Mouse (Mus musculus): ENCODE data around the gene Epha10. TPM values are rescaled to one million over a fixed set of nuclear protein-coding genes. Genes with fewer than 3 reads are reported as not detected.

Gene Epha10
- polyA plus RNA-seq (2014; fragmentation: Nextera tagmentation; extraction: Ambion mirVana): 0.10 and 0.23 TPM in 2 replicates

GRCm38 (mm10) chr4:124880599-124880998 lies at the start of gene Epha10:
Epha10 (plus strand) TSS chr4:124880899.
- Histone ChIP-seq H3K4me2 (replicated peaks; ENCODE audit: low read depth, low read length) (peak within 1 kb of the TSS; percentile 52), H3K27ac (ENCODE audit: low read depth, low read length) (no peak within 1 kb of the TSS), H3K4me3 (ENCODE audit: low read length) (peak within 1 kb of the TSS; percentile 36), H3K9me3 (ENCODE audit: control insufficient read depth, low read length) (no peaks in the 10 kb centered on the region), H3K4me1 (ENCODE audit: control insufficient read depth, insufficient read depth, low read length) (no peaks in the 10 kb centered on the region), H3K36me3 (ENCODE audit: control insufficient read depth, insufficient read depth, low read length) (no peaks in the 10 kb centered on the region), H3K9ac (ENCODE audit: low read depth, low read length) (no peak within 1 kb of the TSS), H3K27me3 (ENCODE audit: control insufficient read depth, insufficient read depth, low read length) (peaks cover 56% of the 10 kb centered on the region)
- WGBS: 4% methylated on average over 11 of the region's 11 CpGs
- no peak for ATAC-seq (ENCODE audit: low FRiP score, low TSS enrichment)

DNA sequence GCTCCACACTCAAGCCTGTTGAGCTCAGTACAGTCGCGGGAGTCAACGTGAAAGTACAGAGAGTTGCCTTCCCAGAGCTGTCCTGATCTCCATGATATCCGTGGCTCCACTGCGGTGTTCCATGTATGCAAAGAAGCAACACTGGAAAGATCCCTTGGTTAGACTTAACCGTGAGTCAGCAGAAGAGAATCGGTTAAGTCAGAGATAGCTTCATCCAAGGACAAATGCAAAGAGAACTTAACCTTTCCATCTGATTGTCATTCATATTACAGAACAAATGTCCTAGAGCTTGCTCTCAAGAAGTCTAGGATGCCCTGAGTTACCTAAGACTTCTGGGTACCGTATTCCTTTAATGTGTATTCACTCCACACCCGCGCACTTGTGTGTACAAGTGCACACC lies 47.9 kb upstream of the Epha10 start:
- no peaks in the 10 kb centered on the region for H3K4me1 ChIP-seq (ENCODE audit: control insufficient read depth, insufficient read depth, low read length)
- ATAC-seq (ENCODE audit: low FRiP score, low TSS enrichment): no peak
- 96% methylated on average over 10 of the region's 10 CpGs for WGBS
- no peak overlapping the region for H3K9ac ChIP-seq (ENCODE audit: low read depth, low read length)
- no peak overlapping the region for H3K4me3 ChIP-seq (ENCODE audit: low read length)
- H3K4me2 ChIP-seq (replicated peaks; ENCODE audit: low read depth, low read length): no peak overlapping the region
- H3K27ac ChIP-seq (ENCODE audit: low read depth, low read length): no peak overlapping the region
- H3K27me3 ChIP-seq (ENCODE audit: control insufficient read depth, insufficient read depth, low read length): no peaks in the 10 kb centered on the region
- H3K9me3 ChIP-seq (ENCODE audit: control insufficient read depth, low read length): no peaks in the 10 kb centered on the region
- peaks cover 34% of the 10 kb centered on the region for H3K36me3 ChIP-seq (ENCODE audit: control insufficient read depth, insufficient read depth, low read length)

DNA sequence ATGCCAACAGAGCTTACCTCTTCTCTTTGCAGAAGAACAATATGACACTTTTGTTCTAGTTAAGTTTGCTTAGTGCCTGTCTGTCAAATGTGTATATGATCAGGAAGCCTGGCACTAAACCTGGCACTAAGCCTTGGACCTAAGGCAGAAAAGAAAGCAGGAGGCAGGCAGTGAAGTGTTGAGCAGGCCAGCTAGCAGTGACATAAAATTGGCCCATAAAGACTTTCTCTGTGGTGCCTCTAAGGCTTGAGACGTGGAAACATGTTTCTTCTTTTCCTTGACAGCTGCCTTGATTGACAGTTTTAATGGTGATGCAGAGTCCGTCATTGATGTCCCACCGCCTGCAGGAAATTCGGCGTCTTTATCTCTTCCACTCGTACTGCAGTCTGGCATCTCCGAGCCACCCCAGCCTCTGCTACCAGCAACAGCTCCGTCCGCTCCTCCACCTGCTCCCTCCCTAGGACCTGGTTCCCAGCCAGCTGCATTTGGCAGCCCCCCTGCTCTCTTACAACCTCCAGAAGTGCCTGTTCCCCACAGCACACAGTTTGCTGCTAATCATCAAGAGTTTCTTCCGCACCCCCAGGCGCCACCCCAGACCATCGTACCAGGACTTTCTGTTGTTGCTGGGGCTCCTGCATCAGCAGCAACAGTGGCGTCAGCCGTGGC lies 42.5 kb upstream of the Epha10 start:
- H3K9ac ChIP-seq (ENCODE audit: low read depth, low read length): no peak overlapping the region
- ATAC-seq (ENCODE audit: low FRiP score, low TSS enrichment): no peak
- H3K9me3 ChIP-seq (ENCODE audit: control insufficient read depth, low read length): no peaks in the 10 kb centered on the region
- H3K4me1 ChIP-seq (ENCODE audit: control insufficient read depth, insufficient read depth, low read length): no peaks in the 10 kb centered on the region
- no peak overlapping the region for H3K4me2 ChIP-seq (replicated peaks; ENCODE audit: low read depth, low read length)
- no peak overlapping the region for H3K4me3 ChIP-seq (ENCODE audit: low read length)
- H3K36me3 ChIP-seq (ENCODE audit: control insufficient read depth, insufficient read depth, low read length): peaks cover 33% of the 10 kb centered on the region
- no peaks in the 10 kb centered on the region for H3K27me3 ChIP-seq (ENCODE audit: control insufficient read depth, insufficient read depth, low read length)
- no peak overlapping the region for H3K27ac ChIP-seq (ENCODE audit: low read depth, low read length)
- 90% methylated on average over 14 of the region's 14 CpGs for WGBS

GRCm38 (mm10) chr4:124840998-124841397 lies 39.7 kb upstream of the Epha10 start:
- WGBS: 100% methylated on average over 1 of the region's 1 CpGs
- Histone ChIP-seq H3K27me3 (ENCODE audit: control insufficient read depth, insufficient read depth, low read length) (no peaks in the 10 kb centered on the region), H3K9me3 (ENCODE audit: control insufficient read depth, low read length) (no peaks in the 10 kb centered on the region), H3K9ac (ENCODE audit: low read depth, low read length) (no peak overlapping the region), H3K36me3 (ENCODE audit: control insufficient read depth, insufficient read depth, low read length) (peaks cover 39% of the 10 kb centered on the region), H3K4me2 (replicated peaks; ENCODE audit: low read depth, low read length) (no peak overlapping the region), H3K27ac (ENCODE audit: low read depth, low read length) (no peak overlapping the region), H3K4me3 (ENCODE audit: low read length) (no peak overlapping the region), H3K4me1 (ENCODE audit: control insufficient read depth, insufficient read depth, low read length) (no peaks in the 10 kb centered on the region)
- ATAC-seq (ENCODE audit: low FRiP score, low TSS enrichment): no peak

- Histone ChIP-seq H3K4me3 (ENCODE audit: low read length) (no peak overlapping the region), H3K27ac (ENCODE audit: low read depth, low read length) (no peak overlapping the region), H3K9me3 (ENCODE audit: control insufficient read depth, low read length) (no peaks in the 10 kb centered on the region), H3K9ac (ENCODE audit: low read depth, low read length) (no peak overlapping the region), H3K36me3 (ENCODE audit: control insufficient read depth, insufficient read depth, low read length) (peaks cover 28% of the 10 kb centered on the region), H3K4me1 (ENCODE audit: control insufficient read depth, insufficient read depth, low read length) (peaks cover 4% of the 10 kb centered on the region; the same call in 1 of the 2 replicates), H3K27me3 (ENCODE audit: control insufficient read depth, insufficient read depth, low read length) (no peaks in the 10 kb centered on the region), H3K4me2 (replicated peaks; ENCODE audit: low read depth, low read length) (no peak overlapping the region)
- 0 out of 2 replicates have a peak, but pooled peaks have one; percentile 59 for ATAC-seq (ENCODE audit: low FRiP score, low TSS enrichment)
- 50% methylated on average over 11 of the region's 11 CpGs for WGBS
These were observed 37.2 kb upstream of the Epha10 start for GRCm38 (mm10) chr4:124843493-124843892.

DNA sequence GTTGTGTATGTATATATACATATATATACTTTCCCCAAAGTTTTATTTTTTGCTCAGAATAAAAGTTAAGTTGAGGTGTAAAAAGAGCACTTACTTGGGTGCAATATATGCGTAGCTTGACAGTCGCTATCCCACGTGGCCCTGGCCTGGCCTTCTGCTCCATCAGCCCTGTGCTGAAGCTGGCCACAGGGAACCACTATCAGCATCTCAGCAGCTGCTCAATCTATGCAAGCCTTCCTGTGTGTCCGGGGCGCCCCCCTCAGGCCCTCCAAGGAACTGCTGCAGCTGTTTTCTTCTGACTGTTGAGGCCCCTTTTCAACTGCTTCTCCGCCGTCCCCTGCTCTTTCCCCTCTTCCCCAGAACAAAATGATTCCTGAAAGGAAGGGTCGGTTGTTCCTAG lies 33.1 kb upstream of the Epha10 start:
- WGBS: 12% methylated on average over 8 of the region's 8 CpGs
- H3K9ac ChIP-seq (ENCODE audit: low read depth, low read length): no peak overlapping the region
- H3K27ac ChIP-seq (ENCODE audit: low read depth, low read length): no peak overlapping the region
- H3K9me3 ChIP-seq (ENCODE audit: control insufficient read depth, low read length): no peaks in the 10 kb centered on the region
- no peak overlapping the region for H3K4me2 ChIP-seq (replicated peaks; ENCODE audit: low read depth, low read length)
- H3K4me3 ChIP-seq (ENCODE audit: low read length): no peak overlapping the region
- no peak for ATAC-seq (ENCODE audit: low FRiP score, low TSS enrichment)
- H3K4me1 ChIP-seq (ENCODE audit: control insufficient read depth, insufficient read depth, low read length): peaks cover 19% of the 10 kb centered on the region
- H3K27me3 ChIP-seq (ENCODE audit: control insufficient read depth, insufficient read depth, low read length): no peaks in the 10 kb centered on the region
- peaks cover 10% of the 10 kb centered on the region for H3K36me3 ChIP-seq (ENCODE audit: control insufficient read depth, insufficient read depth, low read length)

- H3K27ac ChIP-seq (ENCODE audit: low read depth, low read length): peak overlapping the region; percentile 88
- H3K36me3 ChIP-seq (ENCODE audit: control insufficient read depth, insufficient read depth, low read length): peaks cover 21% of the 10 kb centered on the region; the same call in 1 of the 2 replicates
- H3K27me3 ChIP-seq (ENCODE audit: control insufficient read depth, insufficient read depth, low read length): no peaks in the 10 kb centered on the region
- H3K9me3 ChIP-seq (ENCODE audit: control insufficient read depth, low read length): no peaks in the 10 kb centered on the region
- peaks cover 23% of the 10 kb centered on the region for H3K4me1 ChIP-seq (ENCODE audit: control insufficient read depth, insufficient read depth, low read length)
- H3K4me2 ChIP-seq (replicated peaks; ENCODE audit: low read depth, low read length): peak overlapping the region; percentile 92
- ATAC-seq (ENCODE audit: low FRiP score, low TSS enrichment): peak; percentile 30
- under 1% methylated on average over 24 of the region's 24 CpGs for WGBS
- peak overlapping the region; percentile 97 for H3K4me3 ChIP-seq (ENCODE audit: low read length)
- peak overlapping the region; percentile 97 for H3K9ac ChIP-seq (ENCODE audit: low read depth, low read length)
These were observed 31.0 kb upstream of the Epha10 start for GRCm38 (mm10) chr4:124849631-124850260.

DNA sequence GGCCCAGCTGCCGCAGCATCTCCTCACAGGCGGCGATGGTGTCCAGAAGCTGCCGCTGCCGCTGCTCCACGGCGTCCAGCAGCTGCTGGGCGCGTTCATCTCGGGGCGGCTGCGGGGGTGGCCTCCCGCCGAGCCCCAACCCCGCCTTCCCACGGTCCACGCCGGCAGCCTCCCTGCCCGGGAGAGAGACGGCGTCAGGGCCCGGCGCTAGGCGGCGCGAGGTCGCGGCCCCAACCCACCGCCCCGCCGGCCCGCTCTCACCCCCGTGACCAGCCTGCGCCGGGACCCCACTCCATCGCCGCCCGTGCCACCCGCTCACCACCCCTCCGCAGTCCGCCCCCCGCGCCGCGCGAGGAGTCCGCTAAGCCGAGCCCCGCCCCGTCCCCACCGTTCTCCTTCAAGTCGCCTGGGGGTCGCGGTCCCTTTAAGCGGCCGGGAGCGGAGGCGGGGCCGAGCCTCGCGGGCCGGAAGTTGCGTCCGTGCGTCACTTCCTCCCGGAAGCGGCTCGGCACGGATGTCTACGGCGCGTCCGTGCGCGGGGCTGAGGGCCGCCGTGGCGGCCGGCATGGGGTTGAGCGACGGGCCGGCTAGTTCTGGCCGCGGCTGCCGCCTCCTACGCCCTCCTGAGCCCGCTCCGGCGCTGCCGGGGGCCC lies 30.3 kb upstream of the Epha10 start, which contains the start of gene Yrdc:
Yrdc (plus strand) TSS at position 419 of the 653 bp plus-strand sequence.
- peak within 1 kb of the TSS; percentile 88 for H3K27ac ChIP-seq (ENCODE audit: low read depth, low read length)
- peaks cover 21% of the 10 kb centered on the region for H3K36me3 ChIP-seq (ENCODE audit: control insufficient read depth, insufficient read depth, low read length)
- peaks cover 23% of the 10 kb centered on the region for H3K4me1 ChIP-seq (ENCODE audit: control insufficient read depth, insufficient read depth, low read length)
- H3K27me3 ChIP-seq (ENCODE audit: control insufficient read depth, insufficient read depth, low read length): no peaks in the 10 kb centered on the region
- peak within 1 kb of the TSS; percentile 92 for H3K4me2 ChIP-seq (replicated peaks; ENCODE audit: low read depth, low read length)
- H3K9me3 ChIP-seq (ENCODE audit: control insufficient read depth, low read length): no peaks in the 10 kb centered on the region
- H3K4me3 ChIP-seq (ENCODE audit: low read length): peak within 1 kb of the TSS; percentile 97
- ATAC-seq (ENCODE audit: low FRiP score, low TSS enrichment): peak; percentile 94
- WGBS: under 1% methylated on average over 70 of the region's 90 CpGs
- H3K9ac ChIP-seq (ENCODE audit: low read depth, low read length): peak within 1 kb of the TSS; percentile 97

Measured in kidney, embryonic 14.5 days (tissue).